Mouse (Mus musculus) embryo, embryonic 11.5 days (tissue): ENCODE data around the gene Cntn6.

Experiments
- DNase-seq: peaks from one replicate; pipeline ENCODE4 v3.0.0-alpha.2; 2012; ENCODE audit warnings: low read depth, low spot score

Cntn6 gene

GRCm38 (mm10) chr6:104492490-104493431 is at the start of gene Cntn6:
Gene Cntn6, plus strand, starts transcription at chr6:104492790.
- no peak for DNase-seq

GRCm38 (mm10) chr6:104443731-104444130 is 48.9 kb upstream of the Cntn6 start:
- no peak for DNase-seq

- no peak for DNase-seq
Measured at GRCm38 (mm10) chr6:104470706-104471105, 21.9 kb upstream of the Cntn6 start.

GRCm38 (mm10) chr6:104479242-104479641 is 13.3 kb upstream of the Cntn6 start:
- no peak for DNase-seq

- DNase-seq = no peak
Measured at GRCm38 (mm10) chr6:104493459-104493858, 869 bp downstream of the Cntn6 start.

- DNase-seq = no peak
Measured at GRCm38 (mm10) chr6:104495801-104496200, 3.2 kb downstream of the Cntn6 start.

- DNase-seq = no peak
Measured at GRCm38 (mm10) chr6:104563993-104564392, 71.4 kb downstream of the Cntn6 start.

- no peak for DNase-seq
Measured at GRCm38 (mm10) chr6:104569564-104569963, 77.0 kb downstream of the Cntn6 start.

- DNase-seq = no peak
Measured at GRCm38 (mm10) chr6:104588028-104588427, 95.4 kb downstream of the Cntn6 start.

GRCm38 (mm10) chr6:104600838-104601397 is 108.3 kb downstream of the Cntn6 start:
- no peak for DNase-seq

GRCm38 (mm10) chr6:104602894-104603293 is 110.3 kb downstream of the Cntn6 start:
- no peak for DNase-seq

- no peak for DNase-seq
Measured at GRCm38 (mm10) chr6:104603371-104603770, 110.8 kb downstream of the Cntn6 start.

GRCm38 (mm10) chr6:104605214-104605613 is 112.6 kb downstream of the Cntn6 start:
- DNase-seq = no peak

GRCm38 (mm10) chr6:104653518-104653917 is 160.9 kb downstream of the Cntn6 start:
- no peak for DNase-seq

- DNase-seq = no peak
Measured at GRCm38 (mm10) chr6:104668701-104669100, 176.1 kb downstream of the Cntn6 start.

GRCm38 (mm10) chr6:104674249-104674648 is 181.7 kb downstream of the Cntn6 start:
- no peak for DNase-seq

- no peak for DNase-seq
Measured at GRCm38 (mm10) chr6:104679809-104680495, 187.4 kb downstream of the Cntn6 start.

GRCm38 (mm10) chr6:104687980-104688379 is 195.4 kb downstream of the Cntn6 start:
- no peak for DNase-seq

GRCm38 (mm10) chr6:104688439-104689125 is 196.0 kb downstream of the Cntn6 start:
- DNase-seq = no peak

GRCm38 (mm10) chr6:104728571-104728970 is 236.0 kb downstream of the Cntn6 start:
- DNase-seq = no peak

GRCm38 (mm10) chr6:104734256-104734655 is 241.7 kb downstream of the Cntn6 start:
- DNase-seq = no peak

- no peak for DNase-seq
Measured at GRCm38 (mm10) chr6:104738999-104739398, 246.4 kb downstream of the Cntn6 start.
